Mouse (Mus musculus): ENCODE measurements at regions not wholly inside any gene's neighbourhood (a gene's known extent, or its start where the extent isn't known, plus 50 kb on each side); places are given as distances from the start of the nearest gene placed in this dataset.
"Not testable (repeated sequence)": the region's sequence is repeated elsewhere in the genome, so short reads cannot be mapped to it uniquely, and the experiment has no call there.

DNA sequence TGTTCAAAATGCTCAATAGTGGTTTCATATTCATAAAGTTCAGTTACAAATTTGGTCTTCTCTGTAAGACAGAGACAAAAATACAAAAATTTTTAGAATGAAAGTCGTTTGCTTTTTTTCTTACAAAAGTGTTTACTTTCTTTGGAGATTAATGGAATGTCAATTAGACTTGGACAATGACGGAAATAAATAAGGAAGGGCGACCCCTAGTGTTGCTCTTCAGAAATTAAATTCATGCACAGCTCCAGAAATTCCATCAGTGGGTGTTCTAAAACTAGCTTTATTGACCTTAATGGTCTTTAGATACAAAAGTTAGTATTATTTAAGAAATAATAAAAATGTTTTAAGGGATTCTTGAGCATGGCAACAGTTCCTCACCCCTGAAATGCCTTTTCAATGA is 141.8 kb upstream of the Lama2 start:
- intact Hi-C loops (cut with DNase I) = loop anchor here (5.0 kb wide), 1 partner anchor 629 kb away; no protein-coding TSS in a partner anchor

GRCm38 (mm10) chr10:27802368-27802767 is 182.8 kb upstream of the Lama2 start:
- intact Hi-C loops (cut with DNase I) = no loop called here

DNA sequence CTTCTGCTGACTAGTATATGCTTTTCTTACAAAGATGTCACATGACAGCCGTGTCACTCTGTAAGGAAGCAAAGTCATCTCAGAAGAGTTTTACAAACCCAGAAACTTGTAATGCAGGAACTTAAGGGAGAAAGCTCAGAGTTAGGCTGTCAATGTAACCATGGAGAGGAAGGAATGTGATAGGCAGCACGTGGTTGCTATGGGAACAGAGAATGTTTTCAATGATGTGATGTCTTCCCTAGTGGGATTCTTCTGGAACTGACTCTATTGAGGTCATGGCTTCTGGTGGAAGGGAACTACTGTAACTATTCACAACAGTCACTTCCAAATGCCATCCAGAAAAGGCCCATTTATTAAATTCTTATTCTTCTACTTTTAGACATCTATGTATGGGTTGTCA is 190.0 kb upstream of the Lama2 start:
- intact Hi-C loops (cut with DNase I) = no loop called here

- intact Hi-C loops (cut with DNase I) = not testable (repeated sequence)
Measured at GRCm38 (mm10) chr10:27825671-27826070, 206.1 kb upstream of the Lama2 start.

- intact Hi-C loops (cut with DNase I) = no loop called here
Measured at GRCm38 (mm10) chr10:27828346-27828745, 208.8 kb upstream of the Lama2 start.

DNA sequence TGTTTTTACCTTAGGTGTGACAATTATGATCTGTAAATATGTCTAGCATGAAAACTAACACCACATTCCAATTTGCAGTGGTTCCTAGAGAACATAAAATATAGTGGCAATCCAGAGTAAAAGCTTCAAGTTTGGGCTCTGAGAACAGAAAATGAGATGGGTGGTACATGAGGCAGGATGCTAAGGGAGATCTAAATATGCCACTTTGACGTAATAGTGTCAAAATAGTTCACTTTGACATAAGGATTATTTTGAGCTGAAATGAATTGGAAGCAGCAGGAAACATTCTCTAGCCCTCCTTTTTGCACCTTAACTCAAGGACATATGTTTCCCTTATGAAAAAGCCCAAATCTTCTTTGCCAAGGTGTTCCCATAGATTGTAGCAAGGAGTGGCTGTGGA is 219.1 kb upstream of the Lama2 start:
- intact Hi-C loops (cut with DNase I) = no loop called here

- intact Hi-C loops (cut with DNase I) = no loop called here
Measured at GRCm38 (mm10) chr10:27841042-27841709, 221.6 kb upstream of the Lama2 start.

GRCm38 (mm10) chr10:27843010-27843409 is 223.5 kb upstream of the Lama2 start:
- intact Hi-C loops (cut with DNase I) = no loop called here

GRCm38 (mm10) chr10:27863625-27864024 is 211.0 kb upstream of the Ptprk start:
- intact Hi-C loops (cut with DNase I) = no loop called here

DNA sequence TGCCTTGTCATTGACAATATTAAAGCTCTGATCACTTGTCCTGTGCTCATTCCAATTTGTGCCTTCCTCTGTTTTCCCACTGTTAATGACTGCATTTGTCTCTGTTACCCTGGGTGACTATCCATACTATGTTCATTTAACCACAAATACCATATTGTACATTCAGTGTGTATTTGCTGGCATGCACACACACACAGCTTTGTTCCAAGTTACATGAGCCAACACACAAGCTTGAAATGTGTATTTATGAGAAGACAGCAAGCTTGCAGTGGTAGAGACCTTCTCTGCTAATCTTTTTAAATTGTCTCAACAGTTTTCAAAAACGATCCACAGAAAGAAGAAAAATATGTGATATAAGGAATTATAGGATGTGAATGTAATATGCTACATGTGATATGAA is 193.8 kb upstream of the Ptprk start:
- intact Hi-C loops (cut with DNase I) = no loop called here

DNA sequence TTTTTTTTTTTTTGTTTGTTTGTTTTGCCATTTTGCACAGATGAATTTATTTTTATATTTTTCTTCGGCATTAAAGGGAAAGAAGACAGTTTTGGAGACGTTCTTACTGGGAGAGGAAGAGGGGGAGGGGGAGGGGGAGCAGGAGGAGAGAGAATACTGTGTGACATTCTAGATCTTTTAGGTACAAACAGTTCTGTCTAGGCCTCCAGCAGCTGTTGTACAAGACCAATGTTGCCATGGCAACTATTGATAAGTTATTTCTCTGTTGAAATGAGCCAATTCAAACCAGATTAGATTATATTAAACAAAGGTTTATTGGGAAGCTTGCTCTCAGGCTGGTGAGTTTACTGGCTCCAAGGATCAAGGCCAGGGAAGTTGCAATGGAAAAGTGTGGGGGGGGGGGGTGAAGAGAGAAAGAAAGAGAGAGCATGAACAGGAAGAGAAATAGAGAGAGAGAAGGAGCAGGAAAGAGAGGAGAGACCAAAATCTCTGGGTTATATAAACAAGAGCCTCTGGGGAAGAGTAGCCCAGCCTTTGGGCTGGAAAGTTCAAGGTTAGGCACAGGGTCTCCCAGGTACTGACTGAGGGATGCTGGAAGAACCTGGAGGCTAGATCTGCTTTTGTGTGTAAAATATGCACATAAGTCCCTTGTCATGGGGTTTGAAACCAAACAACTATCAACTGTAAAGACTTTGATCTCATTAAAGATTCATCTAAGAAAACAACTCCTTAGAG is 182.7 kb upstream of the Ptprk start:
- intact Hi-C loops (cut with DNase I) = no loop called here

DNA sequence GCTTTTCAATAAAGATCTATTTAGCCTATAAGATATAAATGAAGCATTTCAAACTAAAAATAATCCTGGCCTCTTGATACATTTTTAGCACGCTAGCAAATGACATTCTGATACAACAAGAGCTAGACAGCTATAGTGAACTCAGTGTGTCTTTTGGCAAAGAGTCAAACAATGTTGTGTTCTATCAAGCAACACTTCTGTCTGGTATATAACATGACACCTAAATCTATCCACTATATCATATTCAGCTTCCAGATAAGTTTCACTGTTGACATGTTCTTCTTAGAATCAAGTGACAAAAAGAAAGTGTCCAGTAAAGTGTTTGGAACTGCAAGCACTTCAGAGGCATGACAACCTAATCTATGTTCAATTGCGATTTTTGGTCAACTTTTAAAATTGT is 158.2 kb upstream of the Ptprk start:
- intact Hi-C loops (cut with DNase I) = no loop called here

- intact Hi-C loops (cut with DNase I) = no loop called here
Measured at GRCm38 (mm10) chr10:27927266-27927665, 147.4 kb upstream of the Ptprk start.

DNA sequence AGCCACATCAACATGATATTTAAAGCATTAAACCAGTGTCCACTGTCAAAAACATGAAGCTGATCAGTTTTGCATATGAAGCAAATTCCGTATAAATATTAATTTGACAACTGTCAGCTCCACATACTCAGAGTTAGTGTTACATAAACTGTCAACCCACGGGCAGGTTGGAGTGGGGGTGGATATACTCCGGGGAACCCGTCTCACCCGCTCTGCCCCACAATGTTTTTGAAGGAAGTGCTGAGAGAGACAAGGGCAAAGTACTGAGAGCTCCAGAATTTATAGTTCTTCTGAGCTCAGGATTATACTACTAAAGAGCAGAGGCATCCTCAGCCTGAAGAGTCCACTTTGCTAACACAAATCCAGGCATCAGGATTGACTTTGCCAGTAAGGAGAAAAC is 132.5 kb upstream of the Ptprk start:
- intact Hi-C loops (cut with DNase I) = no loop called here

- intact Hi-C loops (cut with DNase I) = no loop called here
Measured at GRCm38 (mm10) chr10:27949127-27949526, 125.5 kb upstream of the Ptprk start.

GRCm38 (mm10) chr10:27968202-27968601 is 106.4 kb upstream of the Ptprk start:
- intact Hi-C loops (cut with DNase I) = no loop called here

DNA sequence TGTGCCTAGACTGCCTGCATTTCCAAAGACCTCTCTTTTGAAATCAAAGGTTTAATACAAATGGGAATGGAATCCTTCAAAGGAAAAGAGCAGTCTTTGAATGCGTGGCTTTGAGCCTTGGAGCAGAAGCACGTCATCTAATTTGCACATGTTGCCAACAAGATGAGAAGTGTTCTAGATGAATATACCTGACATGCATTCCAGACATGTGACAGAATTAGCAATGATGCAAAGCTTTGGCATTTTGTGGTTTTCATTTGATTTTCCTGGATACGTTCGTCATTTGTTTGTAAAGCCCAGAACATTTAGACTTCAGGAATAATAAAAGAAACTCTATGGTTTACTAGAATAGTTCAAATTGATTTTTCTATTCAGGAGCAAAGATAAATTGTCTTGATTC is 90.6 kb upstream of the Ptprk start:
- intact Hi-C loops (cut with DNase I) = no loop called here

GRCm38 (mm10) chr10:27985068-27985467 is 89.6 kb upstream of the Ptprk start:
- intact Hi-C loops (cut with DNase I) = no loop called here

DNA sequence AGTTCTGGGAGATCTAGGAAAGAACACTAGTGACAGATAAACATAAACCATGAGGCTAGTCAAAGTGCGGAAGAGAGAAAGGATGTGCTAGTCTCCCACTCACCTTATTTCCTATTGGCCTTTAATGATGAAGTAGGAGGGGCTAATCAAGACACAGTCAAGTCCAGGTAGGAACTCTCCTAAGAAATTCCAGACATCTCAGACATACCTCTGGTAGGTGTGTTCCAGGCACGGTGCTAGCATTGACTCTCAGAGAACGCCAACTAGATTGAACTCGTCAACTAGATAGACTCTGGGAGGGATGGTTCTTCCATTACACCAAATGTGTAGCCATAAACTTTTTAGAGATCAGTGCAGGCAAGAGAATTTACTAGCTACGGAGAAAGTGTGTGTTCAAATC is 87.6 kb upstream of the Ptprk start:
- intact Hi-C loops (cut with DNase I) = no loop called here

- intact Hi-C loops (cut with DNase I) = no loop called here
Measured at GRCm38 (mm10) chr10:27988066-27988465, 86.6 kb upstream of the Ptprk start.

DNA sequence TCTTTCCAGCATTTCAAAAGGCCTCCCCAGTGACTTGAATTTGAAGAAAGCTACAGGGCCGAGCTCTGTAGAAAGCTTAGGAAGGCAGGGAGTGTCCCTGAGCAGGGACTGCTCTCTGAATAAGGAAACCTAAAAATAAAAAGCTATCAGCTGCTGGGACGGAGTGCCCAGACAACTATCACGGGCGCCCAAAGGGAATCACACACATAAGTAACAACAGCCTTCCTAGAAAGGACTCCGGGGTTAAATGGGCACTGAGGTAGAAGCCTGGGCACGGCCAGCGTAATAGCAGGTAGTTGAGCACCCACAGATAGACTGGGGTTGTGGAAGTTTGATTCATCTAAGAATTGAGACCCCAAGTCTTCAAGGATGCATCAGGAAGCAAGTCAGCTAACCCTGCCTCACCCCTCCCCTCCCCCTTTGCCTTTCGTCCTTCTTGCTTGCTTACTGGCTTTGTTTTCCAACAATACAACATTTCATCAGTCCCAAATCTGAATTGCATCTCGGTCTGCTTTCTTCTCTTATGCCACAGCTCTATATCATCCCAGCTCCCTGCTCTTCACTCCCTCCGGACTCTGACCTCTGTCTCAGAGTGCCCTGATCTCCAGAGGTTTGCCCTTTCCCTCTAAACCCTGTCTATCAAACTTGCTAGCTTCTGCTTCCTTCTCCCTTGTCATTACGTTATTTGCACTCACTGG is 84.1 kb upstream of the Ptprk start:
- intact Hi-C loops (cut with DNase I) = no loop called here

GRCm38 (mm10) chr10:27991057-27991365 is 83.6 kb upstream of the Ptprk start:
- intact Hi-C loops (cut with DNase I) = no loop called here
